Mouse (Mus musculus) megakaryocyte, embryonic 14.5 days (primary cell): ENCODE data around the gene Papss1.

Source experiments
- FLI1 ChIP-seq: IDR thresholded peaks from 2 replicates; pipeline ENCODE4 v1.6.1; 2012; ENCODE audit warnings: low read length, inconsistent platforms, mixed read lengths
- GATA1 ChIP-seq: IDR thresholded peaks from 3 replicates; pipeline ENCODE4 v1.6.1; 2012; ENCODE audit warnings: mixed read lengths, low read length, inconsistent platforms, borderline replicate concordance

GRCm38 (mm10) chr3:131627476-131627875 is 62.9 kb downstream of the Papss1 start:
- TF ChIP-seq GATA1: no peak
- no peak for TF ChIP-seq FLI1
